Mouse (Mus musculus): ENCODE data around the gene Arid3a.

- TF ChIP-seq TBP (conservative IDR thresholded peaks at IDR 0.05; ENCODE audit: low read depth, low read length) (no peak), CTCF (conservative IDR thresholded peaks at IDR 0.05 in 1 of 2, IDR thresholded peaks at IDR 0.05 in 1 of 2; ENCODE audit: low read depth in 2 of 2, low read length in 2 of 2) (peak; percentile 81 to 83), BHLHE40 (IDR thresholded peaks at IDR 0.05; ENCODE audit: low read depth, low read length) (no peak)
Measured at GRCm38 (mm10) chr10:79883297-79884084, 43.4 kb upstream of the Arid3a start.
